Mouse (Mus musculus) B cell, adult 67 days (primary cell): ENCODE measurements around the gene Nadk2. TPM values are rescaled to one million over a fixed set of nuclear protein-coding genes. Genes with fewer than 3 reads are reported as not detected.

Source experiments
- total RNA-seq, 2 experiments: library from RNA; stranded (reverse); gene quantifications; 4 replicates each; pipeline ENCODE4 v1.2.4; 2023

The Nadk2 gene
- 10 to 100 TPM; 17.5 to 21.9 TPM for total RNA-seq

DNA sequence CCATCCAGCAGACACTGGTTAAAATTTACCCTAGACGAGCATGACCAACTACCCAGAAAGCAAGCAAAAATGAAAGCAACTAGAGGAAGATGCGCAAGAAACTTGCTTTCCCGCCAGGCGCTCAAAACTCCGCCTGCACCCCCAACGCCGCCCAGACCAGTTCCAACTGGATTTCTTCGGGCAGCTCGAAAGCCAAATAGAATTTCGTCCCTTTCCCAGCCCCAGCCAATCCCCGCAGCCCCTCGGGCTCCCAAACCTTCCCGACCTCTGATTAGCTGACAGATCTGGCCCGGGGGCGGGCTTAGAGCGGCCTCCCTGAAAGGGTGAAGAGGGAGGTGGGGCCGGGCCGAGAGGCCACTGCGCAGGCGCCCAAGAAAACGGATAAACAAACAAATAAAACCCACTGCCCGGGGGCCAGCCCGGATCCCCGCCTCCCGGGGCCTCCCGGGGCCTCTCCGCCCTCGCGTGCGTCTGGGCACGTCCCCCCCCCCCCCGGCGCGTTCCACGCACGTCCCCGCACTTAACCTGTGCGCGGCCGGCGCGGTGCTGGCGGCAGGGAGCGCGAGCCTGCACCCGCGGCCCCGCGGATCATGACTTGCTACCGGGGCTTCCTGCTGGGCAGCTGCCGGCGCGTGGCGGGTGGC lies at the start of gene Nadk2:
Gene Nadk2, plus strand, starts transcription at position 349 of the 644 bp plus-strand sequence.

DNA sequence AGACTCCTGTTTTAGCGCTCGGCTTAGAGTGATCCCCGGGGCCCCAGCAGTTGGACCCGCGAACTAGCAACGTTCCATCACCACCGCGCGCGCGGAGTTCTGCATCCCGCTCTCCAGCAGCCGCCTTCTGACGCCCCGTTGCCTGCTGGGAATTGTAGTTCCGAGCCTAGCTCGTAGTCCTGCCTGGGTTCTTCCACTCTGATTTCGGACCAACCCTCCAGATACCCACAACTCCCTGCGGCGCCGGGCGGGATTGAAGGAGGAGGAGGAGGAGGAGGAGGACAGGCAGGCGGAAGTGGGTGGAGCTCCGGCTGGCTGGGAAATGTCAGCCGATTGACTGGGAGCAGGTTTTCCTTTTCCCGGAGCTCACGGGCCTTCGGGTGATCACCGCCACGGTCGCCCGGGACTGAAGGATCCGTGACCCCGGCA lies 69.2 kb downstream of the Nadk2 start, which contains the start of gene Lmbrd2:
Gene Lmbrd2, plus strand, starts transcription at position 299 of the 429 bp plus-strand sequence.

GRCm38 (mm10) chr15:9155325-9155724 lies 84.3 kb downstream of the Nadk2 start, which contains the start of gene Skp2:
Gene Skp2, minus strand, starts transcription at chr15:9155425.

Other genes with a start within 250 kb of the Nadk2 start
- gene Ranbp3l, start 103.3 kb upstream of the Nadk2 start, total RNA-seq = not detected
- 10 to 100 TPM; 13.4 to 14.2 TPM for gene Lmbrd2, start 69.3 kb downstream of the Nadk2 start, total RNA-seq
- 1 to 10 TPM; 3.5 to 4.0 TPM for gene Skp2, start 84.2 kb downstream of the Nadk2 start, total RNA-seq
- gene Ugt3a1, start 205.6 kb downstream of the Nadk2 start, total RNA-seq = not detected